In genomic region chr11:61408184-61409027, GRCm38 (mm10) we compare ENCODE assay signal across 1 mouse cellular context.
TF ChIP-seq lines count a peak whose summit lies in the region.

No protein-coding gene starts in this region.

TF ChIP-seq in CH12.LX, 34 proteins besides CTCF, POLR2A, EP300 and RAD21 (continued from another document):
- TF ChIP-seq IRF4 (IDR thresholded peaks at IDR 0.05; ENCODE audit: low read depth, low read length) (0 out of 2 replicates have a peak, but pooled peaks have one; percentile 1), MAX (IDR thresholded peaks at IDR 0.05; ENCODE audit: low read length) (peak; percentile 95), MYC (IDR thresholded peaks at IDR 0.05; ENCODE audit: low read depth, low read length) (peak; percentile 90), ETS1 (conservative IDR thresholded peaks at IDR 0.05; ENCODE audit: low read depth, low read length) (no peak), UBTF (IDR thresholded peaks at IDR 0.05; ENCODE audit: low read depth, low read length) (peak; percentile 91), NRF1 (IDR thresholded peaks at IDR 0.05; ENCODE audit: low read depth, low read length) (peak; percentile 61)
